In the genomic region with DNA sequence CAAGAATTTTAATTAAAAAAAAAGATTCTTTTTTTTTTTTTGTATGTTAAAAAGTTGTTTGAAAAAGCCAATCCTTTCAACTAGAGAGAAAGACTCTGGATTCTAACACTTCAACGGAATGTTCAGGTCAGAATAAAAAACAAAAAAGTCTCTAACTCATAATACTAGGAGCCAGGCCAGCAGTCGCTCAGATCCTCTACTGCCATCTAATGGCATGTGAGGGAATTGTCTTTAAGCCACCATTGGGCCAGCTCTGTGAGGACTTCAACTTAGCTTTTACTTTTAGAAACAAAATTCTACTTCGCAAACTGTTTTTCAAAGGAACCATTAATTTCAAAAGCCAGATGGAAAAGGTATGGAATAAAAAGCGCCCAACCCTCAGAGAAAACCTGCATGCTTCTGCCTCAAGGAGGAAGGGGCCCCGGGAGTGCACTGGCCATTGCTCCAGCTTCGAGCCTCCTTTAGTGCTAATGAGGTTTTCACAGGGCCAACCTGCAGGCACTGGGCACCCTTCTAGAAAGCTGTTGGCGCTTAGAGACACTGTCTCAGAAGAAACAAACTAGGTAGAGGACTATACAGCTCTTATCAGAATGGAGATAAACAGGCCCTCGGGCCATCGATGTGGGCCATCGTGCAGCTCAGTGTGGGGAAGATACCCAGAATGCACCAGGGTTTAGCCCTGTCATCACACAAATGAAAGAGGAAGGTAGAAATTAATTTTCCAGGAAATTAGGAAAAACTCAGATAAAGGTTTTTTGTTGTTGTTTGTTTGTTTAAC, we compare ENCODE assay signal across 8 mouse cellular contexts. TPM values are rescaled to one million over a fixed set of nuclear protein-coding genes. Genes with fewer than 3 reads are reported as not detected.
DNase-seq lines count a peak whose midpoint lies in the region; ATAC-seq and TF ChIP-seq lines count a peak whose summit lies in the region.

No protein-coding gene starts in this region.

- no peaks in the 10 kb centered on the region for H3K4me1 ChIP-seq in heart, embryonic 12.5 days (replicated peaks)
- no peaks in the 10 kb centered on the region for H3K4me1 ChIP-seq in embryonic facial prominence, embryonic 11.5 days (ENCODE audit: control insufficient read depth, insufficient read depth, low read length)
- H3K4me1 ChIP-seq in kidney, postnatal 0 days (replicated peaks; ENCODE audit: insufficient read depth, low read length) = no peaks in the 10 kb centered on the region

- no peak overlapping the region for H3K4me2 ChIP-seq in heart, embryonic 12.5 days
- no peak overlapping the region for H3K4me2 ChIP-seq in embryonic facial prominence, embryonic 11.5 days (ENCODE audit: low read depth, low read length)
- H3K4me2 ChIP-seq in kidney, postnatal 0 days (ENCODE audit: low read length) = no peak overlapping the region

- H3K4me3 ChIP-seq in heart, embryonic 12.5 days = no peak overlapping the region
- no peak overlapping the region for H3K4me3 ChIP-seq in embryonic facial prominence, embryonic 11.5 days (ENCODE audit: low read depth, low read length)
- H3K4me3 ChIP-seq in kidney, postnatal 0 days (replicated peaks; ENCODE audit: low read depth, low read length) = no peak overlapping the region

- peaks cover 29% of the 10 kb centered on the region for H3K36me3 ChIP-seq in heart, embryonic 12.5 days
- H3K36me3 ChIP-seq in embryonic facial prominence, embryonic 11.5 days (replicated peaks; ENCODE audit: control insufficient read depth, insufficient read depth, low read depth, low read length) = no peaks in the 10 kb centered on the region
- peaks cover 4% of the 10 kb centered on the region; the same call in 1 of the 2 replicates for H3K36me3 ChIP-seq in kidney, postnatal 0 days (ENCODE audit: insufficient read depth, low read length)

- WGBS in heart, embryonic 12.5 days = 49% methylated on average over 10 of the region's 10 CpGs
- 64% methylated on average over 10 of the region's 10 CpGs for WGBS in embryonic facial prominence, embryonic 11.5 days
- WGBS in kidney, postnatal 0 days = 60% methylated on average over 10 of the region's 10 CpGs

- peak; percentile 79 for TF ChIP-seq CTCF in kidney, postnatal 0 days (IDR thresholded peaks at IDR 0.05; ENCODE audit: low read depth)

- DNase-seq in heart, adult 11 months = peak; percentile 89
- DNase-seq in B cell, adult 2 months = peak; percentile 55 to 59
- DNase-seq in T-cell, adult 2 months (ENCODE audit: low spot score) = peak; percentile 45
- DNase-seq in embryonic facial prominence, embryonic 11.5 days (ENCODE audit: low spot score) = peak; percentile 75
- DNase-seq in kidney, postnatal 0 days (ENCODE audit: low spot score) = peak; percentile 77
- peak; percentile 41 for DNase-seq in thymus, postnatal 4 days

- no peak overlapping the region for H3K9ac ChIP-seq in heart, embryonic 12.5 days
- H3K9ac ChIP-seq in embryonic facial prominence, embryonic 11.5 days (replicated peaks; ENCODE audit: low read length) = no peak overlapping the region
- no peak overlapping the region for H3K9ac ChIP-seq in kidney, postnatal 0 days (ENCODE audit: low read depth, low read length)

- H3K27ac ChIP-seq in heart, embryonic 12.5 days (ENCODE audit: poor library complexity, severe bottlenecking) = no peak overlapping the region
- no peak overlapping the region for H3K27ac ChIP-seq in embryonic facial prominence, embryonic 11.5 days (replicated peaks; ENCODE audit: low read depth, low read length)
- no peak overlapping the region for H3K27ac ChIP-seq in kidney, postnatal 0 days

- no peaks in the 10 kb centered on the region for H3K9me3 ChIP-seq in heart, embryonic 12.5 days (replicated peaks)
- no peaks in the 10 kb centered on the region for H3K9me3 ChIP-seq in embryonic facial prominence, embryonic 11.5 days (replicated peaks; ENCODE audit: control insufficient read depth, low read length)
- H3K9me3 ChIP-seq in kidney, postnatal 0 days (replicated peaks; ENCODE audit: low read length) = no peaks in the 10 kb centered on the region

- no peak for ATAC-seq in heart, embryonic 12.5 days (ENCODE audit: insufficient number of reproducible peaks, low FRiP score)
- ATAC-seq in embryonic facial prominence, embryonic 11.5 days (replicated peaks; ENCODE audit: insufficient number of reproducible peaks, low FRiP score, low TSS enrichment, low read depth) = no peak
- no peak for ATAC-seq in kidney, postnatal 0 days (replicated peaks; ENCODE audit: low FRiP score, low read depth)
- peak; percentile 98 for ATAC-seq in megakaryocyte, adult 5-6 weeks (ENCODE audit: poor library complexity, severe bottlenecking)

- H3K27me3 ChIP-seq in heart, embryonic 12.5 days (replicated peaks) = 0 out of 2 replicates have a peak, but pooled peaks cover 3% of the 10 kb centered on the region
- no peaks in the 10 kb centered on the region for H3K27me3 ChIP-seq in embryonic facial prominence, embryonic 11.5 days (ENCODE audit: control insufficient read depth, insufficient read depth, low read length)
- H3K27me3 ChIP-seq in kidney, postnatal 0 days (ENCODE audit: insufficient read depth, low read length) = no peaks in the 10 kb centered on the region

RNA-seq across cellular contexts. Expression of a gene that starts 6.9 kb away (rescaled TPM):
- 18.0 TPM in 2 replicates for polyA plus RNA-seq in heart, embryonic 12.5 days (2016; fragmentation: Nextera tagmentation; extraction: Ambion mirVana)
- 26.5 and 27.2 TPM in 2 replicates for polyA plus RNA-seq in embryonic facial prominence, embryonic 11.5 days (2014; fragmentation: Nextera tagmentation; extraction: Ambion mirVana)
- 16.3 and 16.6 TPM in 2 replicates for polyA plus RNA-seq in kidney, postnatal 0 days (2015; fragmentation: Nextera tagmentation; extraction: Ambion mirVana)
- total RNA-seq in megakaryocyte, adult 5-6 weeks (2015) = 21.2 and 22.8 TPM in 2 replicates
- 24.1 and 24.5 TPM in 2 replicates for total RNA-seq in megakaryocyte, adult 5-6 weeks (2017)

RNA-seq across cellular contexts. Expression of a gene that starts 25.6 kb away (rescaled TPM):
- polyA plus RNA-seq in heart, embryonic 12.5 days (2016; fragmentation: Nextera tagmentation; extraction: Ambion mirVana) = 5.5 and 6.0 TPM in 2 replicates
- 6.1 and 7.4 TPM in 2 replicates for polyA plus RNA-seq in embryonic facial prominence, embryonic 11.5 days (2014; fragmentation: Nextera tagmentation; extraction: Ambion mirVana)
- 22.7 and 24.3 TPM in 2 replicates for polyA plus RNA-seq in kidney, postnatal 0 days (2015; fragmentation: Nextera tagmentation; extraction: Ambion mirVana)
- 19.8 and 21.6 TPM in 2 replicates for total RNA-seq in megakaryocyte, adult 5-6 weeks (2015)
- 13.0 and 19.9 TPM in 2 replicates for total RNA-seq in megakaryocyte, adult 5-6 weeks (2017)
